Mouse (Mus musculus): Measurements from ENCODE around the gene Col7a1.

Gene Col7a1

DNA sequence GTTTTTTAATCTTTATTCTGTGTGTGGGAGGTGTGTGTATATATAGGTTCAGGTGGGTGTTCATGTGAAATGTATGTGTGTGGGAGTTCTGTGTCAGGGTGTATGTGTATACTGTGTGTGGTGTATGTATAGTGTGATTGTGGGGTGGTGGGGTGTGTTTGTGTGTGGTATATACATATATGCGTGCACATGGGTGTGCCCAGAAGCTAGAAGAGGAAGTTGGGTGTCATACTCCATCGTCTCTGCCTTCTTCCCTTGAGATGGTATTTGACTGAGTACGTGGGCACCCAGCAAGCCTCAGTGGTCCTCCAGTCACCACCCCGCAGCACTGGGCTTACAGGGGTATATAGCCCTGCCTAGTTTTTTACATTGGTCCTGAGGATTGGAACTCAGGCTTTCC lies 68.0 kb downstream of the Col7a1 start:
- no peak for DNase-seq (ENCODE audit: low read depth, low spot score)

DNA sequence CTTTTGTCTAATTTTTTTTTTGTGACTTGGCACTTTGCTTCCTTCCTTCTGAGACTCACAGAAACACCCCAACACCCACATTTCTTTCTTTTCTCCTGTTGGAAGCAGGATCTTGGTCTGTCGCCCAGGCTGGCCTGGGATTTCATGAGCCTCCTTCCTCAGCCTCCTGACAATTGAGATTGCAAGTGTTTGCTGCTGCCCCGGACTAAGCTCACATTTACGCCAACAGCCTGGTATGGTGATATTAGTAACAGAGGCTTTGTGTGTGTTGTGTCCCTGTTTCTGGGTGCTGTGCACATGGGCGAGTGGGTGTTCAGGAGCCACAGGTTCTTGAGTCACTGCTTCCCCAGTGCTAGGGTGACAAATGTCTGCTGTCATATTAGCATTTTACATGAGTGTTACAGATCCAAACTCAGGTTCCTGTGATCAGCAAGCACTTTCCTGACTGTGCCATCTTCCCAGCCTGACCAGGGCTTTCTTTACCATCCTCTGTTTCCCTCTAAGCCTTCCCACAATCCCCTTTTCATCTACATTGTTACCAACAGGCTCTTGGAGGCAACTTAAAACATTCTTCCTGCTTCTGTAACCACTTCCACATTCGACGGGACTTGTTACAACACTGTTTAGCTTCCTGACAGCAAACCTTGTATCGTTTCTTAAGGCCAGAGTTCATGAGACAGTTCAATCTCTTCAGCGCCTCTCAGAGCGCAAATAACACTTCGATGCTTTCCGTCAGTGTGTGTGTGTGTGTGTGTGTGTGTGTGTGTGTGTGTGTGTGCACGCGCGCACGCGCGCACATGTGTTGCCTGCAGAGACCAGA lies 69.7 kb downstream of the Col7a1 start:
- DNase-seq (ENCODE audit: low read depth, low spot score): no peak

DNA sequence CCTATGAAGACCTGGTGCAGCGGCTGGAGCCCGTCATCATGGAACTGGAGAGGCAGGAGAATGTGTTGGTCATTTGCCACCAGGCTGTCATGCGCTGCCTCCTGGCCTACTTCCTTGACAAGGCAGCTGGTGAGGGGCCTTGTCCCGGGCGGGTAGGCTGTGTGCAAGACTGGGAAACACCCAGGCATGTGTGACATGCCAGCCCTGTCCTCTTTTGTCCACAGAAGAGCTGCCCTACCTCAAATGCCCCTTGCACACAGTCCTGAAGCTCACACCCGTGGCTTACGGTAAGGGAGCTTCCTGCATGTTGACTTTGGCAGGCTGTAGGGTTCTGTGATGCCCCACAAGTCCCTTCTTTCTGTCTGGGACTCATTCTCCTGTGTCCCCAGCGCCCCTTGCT lies 74.1 kb downstream of the Col7a1 start:
- DNase-seq (ENCODE audit: low read depth, low spot score): peak; percentile 83

DNA sequence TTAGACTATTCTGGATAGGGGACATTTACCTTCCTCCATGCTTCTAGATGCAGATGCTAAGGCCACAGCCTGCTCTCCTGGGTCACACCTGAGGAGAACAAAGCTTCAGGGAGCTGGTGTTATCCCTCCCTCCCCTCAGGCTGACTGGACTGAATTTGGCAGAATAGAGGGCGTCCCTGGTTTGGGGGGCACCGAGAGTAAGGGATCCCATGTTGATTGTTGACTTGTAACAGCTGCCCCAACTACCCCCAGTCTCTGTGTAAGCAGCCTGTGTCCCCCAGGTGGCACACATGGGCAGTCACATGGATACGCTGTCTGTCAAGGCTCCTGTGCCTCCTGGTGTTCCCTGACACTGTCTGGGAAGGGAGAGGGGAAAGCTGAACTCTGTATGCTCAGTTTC lies 75.0 kb downstream of the Col7a1 start:
- no peak for DNase-seq (ENCODE audit: low read depth, low spot score)

DNA sequence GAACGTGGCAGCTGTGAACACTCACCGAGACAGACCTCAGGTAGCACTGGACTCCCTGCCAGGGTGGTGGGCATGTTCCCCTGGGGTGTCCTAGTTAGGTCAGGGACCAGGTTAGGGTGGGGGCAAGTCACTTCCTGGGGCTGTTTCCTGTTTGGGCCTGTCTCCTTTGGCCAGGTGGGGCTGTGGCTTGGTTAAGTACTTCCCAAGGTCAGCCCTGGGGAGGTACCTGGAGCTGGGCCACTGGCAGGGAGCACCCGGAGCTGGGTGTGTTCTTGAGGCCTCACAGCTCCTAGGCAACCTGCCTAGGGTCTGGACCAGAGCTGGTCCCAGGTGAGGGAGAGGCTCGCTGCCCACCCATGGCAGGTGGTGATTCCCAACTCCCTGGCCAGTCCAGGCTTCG lies 75.5 kb downstream of the Col7a1 start:
- DNase-seq (ENCODE audit: low read depth, low spot score): no peak

DNA sequence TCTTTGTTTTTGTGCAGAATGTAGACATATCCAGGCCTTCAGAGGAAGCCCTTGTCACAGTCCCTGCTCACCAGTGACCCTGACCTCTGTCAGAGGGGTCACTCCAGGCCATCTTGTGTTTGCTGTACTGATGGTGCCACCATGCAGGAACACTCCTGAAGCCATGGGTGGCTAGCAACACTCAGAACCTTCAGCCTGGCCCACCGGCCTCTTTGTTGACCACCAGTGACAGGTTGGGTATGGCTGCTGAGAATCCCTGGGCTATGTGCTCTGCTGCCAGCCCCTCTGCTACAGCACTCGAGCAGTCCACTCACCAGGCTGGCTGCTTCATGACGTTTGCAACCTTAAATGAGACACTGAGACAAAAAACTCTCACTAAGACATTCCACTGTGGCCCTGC lies 76.9 kb downstream of the Col7a1 start:
- no peak for DNase-seq (ENCODE audit: low read depth, low spot score)

DNA sequence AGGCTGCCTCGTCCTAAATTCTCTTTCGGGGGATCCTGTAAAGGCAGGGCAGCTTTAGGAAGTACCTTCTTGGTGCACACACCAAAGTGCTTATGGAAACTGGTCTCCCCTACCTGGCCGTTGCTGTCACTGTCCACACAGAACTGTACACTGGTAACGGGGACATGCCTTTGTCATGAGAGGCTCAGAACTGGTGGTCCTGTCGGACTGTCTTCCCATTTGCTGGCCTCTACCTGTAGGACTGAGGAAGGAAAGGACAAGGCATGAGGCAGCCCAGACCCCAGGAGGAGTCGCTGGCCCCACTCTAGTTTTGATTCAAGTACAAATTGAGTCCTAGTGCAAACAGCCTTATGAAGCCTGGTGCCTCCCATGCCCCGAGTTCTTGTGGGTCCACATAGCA lies 77.6 kb downstream of the Col7a1 start:
- DNase-seq (ENCODE audit: low read depth, low spot score): no peak

DNA sequence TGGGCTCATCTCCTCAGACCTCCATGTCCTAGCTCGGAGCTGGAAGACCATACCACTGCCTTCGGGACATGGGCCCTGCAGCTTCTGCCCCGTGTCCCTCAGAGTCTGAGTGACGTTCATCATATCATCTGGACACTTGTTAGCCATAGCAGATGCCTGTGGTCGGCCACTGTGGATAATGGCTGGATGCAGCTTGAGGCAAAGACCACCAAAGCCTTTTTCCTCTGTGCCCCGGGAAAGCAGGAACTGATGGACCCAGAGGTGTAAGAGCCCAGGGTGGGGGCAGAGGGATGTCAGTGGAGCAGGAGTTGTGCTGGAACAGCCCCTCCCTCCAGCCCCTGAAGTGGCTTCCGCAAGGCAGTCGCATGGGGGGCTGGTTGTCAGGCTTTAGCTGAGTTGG lies 78.3 kb downstream of the Col7a1 start:
- DNase-seq (ENCODE audit: low read depth, low spot score): no peak

DNA sequence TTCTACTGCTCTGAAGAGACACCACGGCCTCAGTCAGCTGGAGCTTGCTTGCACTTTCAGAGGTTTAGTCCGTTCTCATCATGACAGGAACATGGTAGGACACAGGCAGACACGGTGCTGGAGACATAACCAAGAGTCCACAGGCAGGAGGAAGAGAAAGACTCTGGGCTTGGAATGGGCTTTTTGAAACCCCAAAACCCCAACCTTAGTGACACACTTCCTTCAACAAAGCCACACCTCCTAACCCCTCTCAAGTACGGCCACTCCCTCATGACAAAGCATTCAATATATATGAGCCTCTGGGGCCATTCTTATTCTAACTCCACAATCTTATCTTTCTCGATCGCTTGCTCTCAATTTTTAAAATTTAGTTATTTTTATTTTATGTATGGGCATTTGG lies 79.0 kb downstream of the Col7a1 start:
- no peak for DNase-seq (ENCODE audit: low read depth, low spot score)

Data from skeletal muscle tissue, adult 2 months (tissue).